Mouse (Mus musculus): ENCODE measurements around the gene Ldb3. TPM values are rescaled to one million over a fixed set of nuclear protein-coding genes. Genes with fewer than 3 reads are reported as not detected.

Gene Ldb3
- total RNA-seq, 2 experiments from 2014 or later = 3.3 to 4.0 TPM

DNA sequence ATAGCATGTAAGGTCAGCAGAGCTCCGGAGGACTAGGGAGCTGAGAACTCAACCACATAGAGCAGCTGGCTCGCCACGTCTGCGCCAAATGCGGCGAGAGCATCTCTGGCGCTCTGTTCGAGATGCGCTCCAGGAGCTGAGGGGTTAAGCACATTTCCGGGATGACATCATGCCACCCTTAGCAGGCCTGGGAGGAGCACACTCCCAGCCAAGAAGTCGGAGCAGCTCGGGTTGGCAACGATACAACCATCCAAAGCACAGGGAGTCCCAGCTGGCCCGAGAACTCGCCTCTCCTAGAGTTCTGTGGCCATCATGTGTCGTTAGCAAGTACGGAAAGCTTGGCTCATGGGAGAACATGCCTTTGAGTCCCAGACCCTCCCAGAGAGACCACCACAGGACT lies 22.8 kb downstream of the Ldb3 start:
- no peak overlapping the region for H3K4me3 ChIP-seq
- DNase-seq (ENCODE audit: low spot score in 2 of 2) = no peak
- no peak for TF ChIP-seq CTCF (conservative IDR thresholded peaks at IDR 0.05)
- H3K27ac ChIP-seq = no peak overlapping the region

DNA sequence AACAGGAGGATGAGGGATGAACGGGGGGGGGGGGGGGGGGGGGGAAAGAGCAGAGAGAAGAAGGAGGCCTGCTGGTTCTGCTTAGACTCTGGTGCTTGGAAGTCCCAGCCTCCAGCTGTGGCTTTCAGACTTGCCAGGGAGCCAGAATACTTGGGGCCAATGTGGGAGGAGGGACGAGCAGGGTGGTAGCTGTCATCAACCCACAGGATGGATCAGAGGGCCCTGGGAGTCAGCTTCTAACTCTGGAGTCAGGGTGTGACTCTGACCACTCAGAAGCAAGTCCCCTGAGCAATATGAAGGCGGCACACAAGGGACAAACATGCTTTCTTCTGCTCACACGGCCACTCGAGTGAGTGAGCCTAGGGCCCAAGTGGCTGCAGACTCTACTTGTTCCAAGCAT lies 23.8 kb downstream of the Ldb3 start:
- no peak for TF ChIP-seq CTCF (conservative IDR thresholded peaks at IDR 0.05)
- H3K4me3 ChIP-seq = no peak overlapping the region
- no peak overlapping the region for H3K27ac ChIP-seq
- DNase-seq (ENCODE audit: low spot score in 2 of 2) = no peak

DNA sequence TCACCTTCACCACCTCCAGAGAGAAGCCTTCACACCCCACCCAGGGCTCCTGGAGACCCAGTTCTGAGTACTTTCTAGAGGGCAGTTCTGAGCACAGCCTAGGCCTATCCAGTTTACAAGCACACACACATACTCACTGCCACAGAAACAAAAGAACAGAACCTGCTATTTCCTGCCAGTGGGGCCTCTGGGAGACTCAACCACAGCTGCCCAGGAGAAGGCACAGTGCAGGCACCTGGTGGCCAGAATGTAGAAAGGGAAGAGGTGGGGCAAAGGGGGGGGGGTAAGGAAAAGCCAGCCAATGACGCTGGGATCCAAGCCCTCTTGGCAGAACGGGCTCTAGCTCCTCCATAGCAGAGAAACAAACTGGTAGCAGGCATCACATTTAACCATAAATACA lies 26.1 kb downstream of the Ldb3 start:
- DNase-seq (ENCODE audit: low spot score in 2 of 2) = no peak
- Histone ChIP-seq H3K27ac (no peak overlapping the region), H3K4me3 (no peak overlapping the region)
- no peak for TF ChIP-seq CTCF (conservative IDR thresholded peaks at IDR 0.05)

DNA sequence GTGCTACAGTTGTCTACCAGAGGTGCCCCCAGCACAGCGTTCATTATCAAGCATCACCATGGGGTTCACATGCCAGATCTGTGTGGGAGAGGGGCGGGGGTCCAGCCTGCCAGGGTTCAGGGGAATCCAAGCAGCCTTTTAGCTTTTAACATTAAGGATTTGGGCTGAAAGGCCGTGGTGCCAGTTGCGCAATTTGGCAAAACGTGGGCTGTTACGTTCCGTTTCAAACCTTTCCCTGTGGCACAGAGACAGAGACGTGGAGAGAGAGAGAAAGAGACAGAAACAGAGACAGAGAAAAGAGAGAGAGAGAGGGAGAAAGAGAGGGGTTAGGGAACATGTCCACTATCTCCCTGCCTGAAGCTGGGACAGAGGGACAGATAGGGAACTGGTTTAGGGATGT lies 26.8 kb downstream of the Ldb3 start:
- DNase-seq (ENCODE audit: low spot score in 2 of 2) = no peak
- Histone ChIP-seq H3K4me3 (no peak overlapping the region), H3K27ac (no peak overlapping the region)
- TF ChIP-seq CTCF (conservative IDR thresholded peaks at IDR 0.05) = no peak

DNA sequence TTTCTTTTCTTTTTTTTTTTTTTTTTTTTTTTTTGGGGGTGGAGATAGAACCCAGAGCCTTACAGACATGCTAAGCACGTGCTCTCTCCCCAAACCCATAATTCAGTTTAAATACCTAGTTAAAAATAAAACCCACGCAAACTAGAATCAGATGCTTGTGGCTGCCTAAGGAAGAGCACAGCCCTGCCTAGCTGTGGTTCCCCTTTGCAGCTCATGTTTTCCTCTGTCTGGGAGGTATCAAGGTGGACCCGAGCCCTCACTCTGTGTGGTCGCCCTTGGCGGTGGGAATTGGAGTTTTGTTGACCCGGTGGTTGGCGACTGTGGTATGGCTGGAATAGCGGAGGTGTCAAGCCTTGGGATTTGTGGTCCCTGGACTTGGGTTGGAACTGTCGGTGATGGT lies 29.5 kb downstream of the Ldb3 start:
- Histone ChIP-seq H3K4me3 (no peak overlapping the region), H3K27ac (no peak overlapping the region)
- TF ChIP-seq CTCF (conservative IDR thresholded peaks at IDR 0.05) = no peak
- no peak for DNase-seq (ENCODE audit: low spot score in 2 of 2)

DNA sequence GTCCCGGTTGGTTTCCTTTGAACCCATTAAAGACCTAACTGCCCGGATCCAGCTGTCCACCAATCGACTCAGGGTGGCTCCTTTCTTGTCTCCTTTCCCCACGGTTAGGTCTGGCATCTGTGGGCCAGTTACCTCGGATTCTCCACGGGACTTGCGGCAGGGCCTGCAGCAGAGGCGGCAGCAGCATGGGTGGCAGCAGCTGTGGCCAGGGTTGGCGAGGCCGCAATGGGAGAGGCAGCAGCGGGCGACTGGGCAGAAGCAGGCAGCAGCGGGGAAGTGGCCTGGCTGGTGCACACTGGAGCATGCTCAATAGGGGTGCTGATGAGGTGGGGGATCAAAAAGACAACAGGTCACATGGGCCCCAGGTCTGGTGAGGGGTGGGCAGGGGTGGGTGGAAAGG lies 33.3 kb downstream of the Ldb3 start:
- TF ChIP-seq CTCF (conservative IDR thresholded peaks at IDR 0.05) = no peak
- no peak overlapping the region for H3K27ac ChIP-seq
- no peak overlapping the region for H3K4me3 ChIP-seq
- DNase-seq (ENCODE audit: low spot score in 2 of 2) = no peak

DNA sequence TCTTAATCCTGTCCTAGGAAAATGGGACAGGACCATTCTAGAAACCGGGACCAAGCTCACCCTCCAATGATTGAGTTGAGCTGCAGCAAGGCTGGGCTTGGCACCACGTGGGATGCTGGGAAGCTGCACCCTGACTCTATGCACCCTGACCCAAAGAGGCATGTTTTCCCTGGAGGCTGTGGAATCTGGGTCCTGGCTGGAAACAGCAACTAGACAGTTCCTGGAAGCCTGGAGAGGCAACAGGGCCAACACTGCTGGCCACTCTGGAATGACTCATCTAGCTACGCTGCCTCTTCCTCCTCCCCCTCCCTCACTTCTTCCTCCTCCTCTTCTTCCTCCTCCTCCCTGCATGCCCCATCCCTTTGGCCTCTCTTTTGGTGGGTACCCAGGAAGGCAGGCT lies 34.4 kb downstream of the Ldb3 start:
- no peak for TF ChIP-seq CTCF (conservative IDR thresholded peaks at IDR 0.05)
- Histone ChIP-seq H3K4me3 (no peak overlapping the region), H3K27ac (no peak overlapping the region)
- DNase-seq (ENCODE audit: low spot score in 2 of 2) = no peak

DNA sequence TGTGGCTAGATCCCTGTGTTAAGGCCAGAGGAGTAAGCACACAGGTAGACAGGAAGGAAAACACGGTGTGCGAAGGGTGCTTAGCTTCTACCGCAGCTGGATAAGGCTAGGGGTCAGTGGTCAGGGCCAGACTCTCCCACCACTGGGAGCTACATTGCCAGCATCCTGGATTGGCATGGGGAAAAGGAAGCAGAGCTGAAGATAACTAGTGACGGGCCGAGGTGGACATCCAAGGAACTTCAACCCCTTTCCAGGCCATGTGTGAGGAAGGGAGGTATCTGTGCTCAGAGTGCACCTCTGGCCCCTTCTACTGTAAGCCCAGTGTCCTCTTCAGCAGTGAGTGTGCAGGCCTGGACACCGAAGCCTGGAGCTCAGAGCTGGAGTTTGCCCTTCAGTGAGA lies 35.0 kb downstream of the Ldb3 start:
- no peak for TF ChIP-seq CTCF (conservative IDR thresholded peaks at IDR 0.05)
- H3K4me3 ChIP-seq = no peak overlapping the region
- no peak overlapping the region for H3K27ac ChIP-seq
- no peak for DNase-seq (ENCODE audit: low spot score in 2 of 2)

DNA sequence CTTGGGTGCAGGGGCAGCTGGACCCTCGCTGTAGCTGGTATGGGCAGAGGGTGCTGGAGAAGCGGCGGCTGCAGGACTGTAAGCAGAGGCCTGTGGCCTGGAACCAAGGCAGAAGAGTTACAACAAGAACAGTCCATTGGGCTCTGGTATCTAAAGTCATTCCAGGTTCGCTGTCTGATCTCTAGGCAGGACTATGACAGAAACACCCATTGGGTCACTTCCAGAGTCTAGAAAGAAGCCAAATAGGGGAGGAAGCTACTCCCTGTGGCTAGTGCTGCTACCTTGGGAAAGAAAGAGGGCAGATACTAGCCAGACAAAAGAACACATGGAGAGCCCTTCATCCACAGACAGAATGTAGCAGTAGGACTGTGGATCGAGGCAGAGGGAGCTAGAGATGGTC lies 36.3 kb downstream of the Ldb3 start:
- Histone ChIP-seq H3K4me3 (no peak overlapping the region), H3K27ac (no peak overlapping the region)
- no peak for TF ChIP-seq CTCF (conservative IDR thresholded peaks at IDR 0.05)
- no peak for DNase-seq (ENCODE audit: low spot score in 2 of 2)

DNA sequence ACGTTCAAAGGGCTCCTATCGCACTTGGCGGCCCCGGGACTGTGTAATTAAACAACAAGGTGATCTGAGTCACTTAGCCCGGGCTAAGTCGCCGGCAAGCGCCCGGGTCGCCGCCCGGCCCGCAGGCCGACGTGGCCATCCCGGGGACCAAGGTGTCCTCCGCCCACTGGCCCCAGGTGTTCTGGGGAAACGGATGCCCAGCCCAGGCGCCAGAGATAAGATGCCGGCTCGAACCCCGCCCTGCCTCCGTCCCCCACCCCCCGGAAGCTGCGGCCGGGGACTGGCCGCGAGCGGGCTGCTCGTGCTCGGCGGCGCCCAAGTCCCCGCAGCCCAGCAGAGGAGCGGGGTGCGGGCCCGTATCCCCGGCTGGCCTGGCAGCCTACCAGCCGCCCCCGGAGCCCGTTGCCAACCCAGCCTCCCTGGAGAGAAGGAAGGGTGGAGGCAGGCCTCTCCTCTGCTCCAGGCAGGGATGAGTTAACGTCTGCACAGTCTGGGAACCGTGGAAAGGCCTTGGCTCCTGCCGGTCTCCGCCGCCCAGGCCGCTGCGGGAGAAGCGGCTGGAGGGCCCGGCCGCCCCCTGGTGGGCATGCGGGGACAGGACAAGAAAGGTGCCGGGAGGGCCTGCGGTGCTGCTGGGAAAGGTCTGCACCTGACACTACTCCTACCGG lies 39.3 kb downstream of the Ldb3 start:
- H3K4me3 ChIP-seq = peak overlapping the region; percentile 73
- peak; percentile 82 to 86 for DNase-seq (ENCODE audit: low spot score in 2 of 2)
- peak overlapping the region; percentile 93 for H3K27ac ChIP-seq
- peak; percentile 97 for TF ChIP-seq CTCF (conservative IDR thresholded peaks at IDR 0.05)

DNA sequence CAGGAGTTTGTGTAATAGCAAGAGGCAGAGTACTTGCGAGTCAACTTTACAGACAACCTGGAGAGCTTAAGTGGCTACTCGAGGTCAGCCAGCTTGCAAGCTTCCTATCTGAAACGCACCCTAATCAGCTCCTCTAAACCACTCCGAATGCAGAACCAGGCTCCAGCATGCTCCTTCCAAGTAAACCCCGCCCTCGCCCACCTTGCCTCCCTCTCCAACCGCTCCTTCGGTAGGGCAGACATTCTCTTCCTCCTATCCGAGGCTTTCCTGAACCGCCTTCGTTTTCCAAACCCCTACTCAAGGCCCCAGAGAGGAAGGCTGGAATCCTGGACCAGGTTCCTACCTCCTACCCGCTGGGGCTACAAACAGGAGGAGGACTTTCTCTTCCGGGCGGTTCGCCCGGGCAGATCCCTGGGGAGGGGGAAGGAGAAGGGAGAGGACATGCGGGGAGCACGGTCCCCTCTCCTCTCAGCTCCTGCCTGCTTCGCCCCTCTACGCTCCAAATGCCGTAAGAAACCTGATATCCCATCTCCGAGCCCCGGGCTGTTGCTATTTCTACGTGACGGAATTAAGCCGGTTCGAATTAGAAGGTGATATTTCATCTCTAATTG lies 40.0 kb downstream of the Ldb3 start:
- Histone ChIP-seq H3K4me3 (peak overlapping the region; percentile 73), H3K27ac (peak overlapping the region; percentile 93)
- no peak for TF ChIP-seq CTCF (conservative IDR thresholded peaks at IDR 0.05)
- peak; percentile 30 to 40 for DNase-seq (ENCODE audit: low spot score in 2 of 2)

DNA sequence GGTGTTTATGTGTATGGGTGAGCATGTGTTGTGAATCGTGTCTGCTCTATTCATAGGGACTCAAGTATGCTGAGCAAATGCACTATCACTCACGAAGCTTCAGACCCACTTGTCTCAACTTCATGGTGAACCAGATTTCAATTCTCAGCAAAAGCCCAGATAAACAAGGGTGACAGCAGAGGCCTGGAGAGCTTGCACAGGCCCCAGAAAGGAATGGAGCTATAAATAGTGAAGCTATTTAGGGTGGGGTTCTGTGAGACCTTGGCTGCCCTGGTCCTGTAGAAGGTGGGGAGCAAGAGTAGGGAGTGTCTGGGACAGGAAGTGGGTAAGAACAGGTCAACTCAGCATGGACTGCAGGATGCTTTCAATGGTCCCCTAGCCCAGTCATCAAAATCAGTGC lies 43.9 kb downstream of the Ldb3 start:
- DNase-seq (ENCODE audit: low spot score in 2 of 2) = no peak
- Histone ChIP-seq H3K4me3 (no peak overlapping the region), H3K27ac (no peak overlapping the region)
- TF ChIP-seq CTCF (conservative IDR thresholded peaks at IDR 0.05) = no peak

DNA sequence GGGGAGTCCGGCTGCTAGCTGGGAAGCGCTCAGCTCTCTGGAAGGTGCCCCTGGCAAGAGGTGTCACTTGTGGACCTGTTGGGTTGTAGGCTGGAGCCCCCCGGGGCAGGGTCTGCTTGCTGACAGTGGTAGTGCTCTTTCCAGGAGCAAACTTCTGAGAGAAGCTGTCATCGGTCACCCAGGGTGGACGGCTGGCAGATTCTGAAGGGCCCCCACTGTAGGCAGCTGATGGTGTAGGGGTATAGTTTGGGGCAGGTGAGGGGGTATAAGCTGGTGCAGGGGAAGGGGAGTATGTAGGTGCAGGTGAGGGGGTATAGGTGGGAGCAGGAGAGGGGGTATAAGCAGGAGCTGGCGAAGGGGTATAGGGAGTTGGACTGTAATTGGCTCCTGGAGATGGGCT lies 44.5 kb downstream of the Ldb3 start:
- DNase-seq (ENCODE audit: low spot score in 2 of 2) = no peak
- no peak for TF ChIP-seq CTCF (conservative IDR thresholded peaks at IDR 0.05)
- Histone ChIP-seq H3K27ac (no peak overlapping the region), H3K4me3 (no peak overlapping the region)

DNA sequence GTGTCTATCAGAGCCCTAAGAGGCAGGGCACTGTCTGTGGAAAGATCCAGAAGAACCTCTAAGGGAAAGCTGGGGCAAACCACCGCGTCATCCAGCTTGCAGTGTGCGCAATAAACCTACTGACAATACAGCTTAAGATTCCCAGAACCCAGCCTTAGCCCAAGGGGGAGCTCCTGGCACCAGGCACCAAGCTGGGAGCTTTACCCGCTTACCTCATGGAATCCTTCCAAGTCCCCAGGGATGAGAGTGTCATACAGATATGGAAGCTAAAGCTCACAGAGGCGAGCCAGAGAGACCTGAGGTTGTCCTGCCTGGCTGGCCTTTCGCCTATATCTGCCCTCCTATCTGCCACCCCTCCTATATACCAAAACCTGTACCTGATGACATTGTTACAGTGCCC lies 44.9 kb downstream of the Ldb3 start:
- TF ChIP-seq CTCF (conservative IDR thresholded peaks at IDR 0.05) = no peak
- DNase-seq (ENCODE audit: low spot score in 2 of 2) = no peak

More for the DNA sequence above, 44.9 kb downstream of the Ldb3 start:
- no peak overlapping the region for H3K27ac ChIP-seq
- H3K4me3 ChIP-seq = no peak overlapping the region
